In the genomic region with DNA sequence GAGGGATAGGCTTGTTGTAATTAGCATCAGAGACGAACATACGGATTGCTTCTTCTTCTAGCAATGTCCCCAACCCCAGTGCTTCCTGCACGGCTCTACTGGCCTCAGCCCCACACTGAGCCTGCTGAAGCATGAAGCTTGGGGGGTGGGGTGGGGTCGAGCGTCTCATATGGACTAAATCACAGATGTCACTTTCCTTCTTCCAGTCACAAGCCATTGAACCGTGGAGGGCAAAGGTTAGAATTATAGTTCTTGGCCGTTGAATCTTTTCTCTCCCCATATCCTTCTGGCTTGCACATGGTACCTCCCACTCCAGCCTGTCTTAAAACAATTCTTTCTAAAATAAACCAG, we compare ENCODE assay signal across 15 mouse cellular contexts.
A peak's percentile ranks its signal among the peaks of the same experiment; 100 is the strongest.
DNase-seq lines count a peak whose midpoint lies in the region; ATAC-seq and TF ChIP-seq lines count a peak whose summit lies in the region.
"Had no signal": no experiment of that assay in that cellular context is flagged by ENCODE, and none has a peak within 500 bp of the region (broad histone marks: within the 10 kb centered on the region; RNA-seq: fewer than 3 reads in every experiment).

No protein-coding gene starts in this region.

- WGBS in midbrain, postnatal 0 days: 33% methylated on average over 7 of the region's 7 CpGs
- 31% methylated on average over 7 of the region's 7 CpGs for WGBS in midbrain, embryonic 16.5 days
- 21% methylated on average over 7 of the region's 7 CpGs for WGBS in kidney, embryonic 15.5 days
- WGBS in forebrain, postnatal 0 days: 63% methylated on average over 7 of the region's 7 CpGs

- intact Hi-C loops in heart, postnatal 25 days (cut with DNase I): no loop called here

- H3K27me3 ChIP-seq in midbrain, postnatal 0 days (ENCODE audit: insufficient read depth, low read length): no peaks in the 10 kb centered on the region
- H3K27me3 ChIP-seq in midbrain, embryonic 16.5 days (ENCODE audit: control insufficient read depth, insufficient read depth, low read depth, low read length): no peaks in the 10 kb centered on the region
- H3K27me3 ChIP-seq in kidney, embryonic 15.5 days: no peaks in the 10 kb centered on the region
- H3K27me3 ChIP-seq in forebrain, postnatal 0 days (ENCODE audit: insufficient read depth, low read length): no peaks in the 10 kb centered on the region
- H3K27me3 ChIP-seq: heart, embryonic 12.5 days; hindbrain, embryonic 15.5 days had no signal

- H3K27ac ChIP-seq in midbrain, postnatal 0 days (ENCODE audit: low read depth, low read length): no peak overlapping the region
- H3K27ac ChIP-seq in midbrain, embryonic 16.5 days (ENCODE audit: low read length): no peak overlapping the region
- H3K27ac ChIP-seq in kidney, embryonic 15.5 days: peak overlapping the region; percentile 83
- no peak overlapping the region for H3K27ac ChIP-seq in forebrain, postnatal 0 days (ENCODE audit: low read depth, low read length)
- H3K27ac ChIP-seq: gastrocnemius, adult 2 months; hindbrain, embryonic 15.5 days had no signal

- H3K4me1 ChIP-seq in midbrain, postnatal 0 days (ENCODE audit: insufficient read depth, low read length): no peaks in the 10 kb centered on the region
- no peaks in the 10 kb centered on the region for H3K4me1 ChIP-seq in midbrain, embryonic 16.5 days (ENCODE audit: control insufficient read depth, insufficient read depth, low read length)
- H3K4me1 ChIP-seq in kidney, embryonic 15.5 days: peaks cover 29% of the 10 kb centered on the region
- H3K4me1 ChIP-seq in forebrain, postnatal 0 days (ENCODE audit: insufficient read depth): no peaks in the 10 kb centered on the region
- H3K4me1 ChIP-seq: hindbrain, embryonic 15.5 days had no signal

- no peaks in the 10 kb centered on the region for H3K36me3 ChIP-seq in midbrain, postnatal 0 days (ENCODE audit: insufficient read depth, low read length)
- no peaks in the 10 kb centered on the region for H3K36me3 ChIP-seq in midbrain, embryonic 16.5 days (ENCODE audit: control insufficient read depth, insufficient read depth, low read length)
- no peaks in the 10 kb centered on the region for H3K36me3 ChIP-seq in kidney, embryonic 15.5 days
- H3K36me3 ChIP-seq in forebrain, postnatal 0 days (ENCODE audit: insufficient read depth): no peaks in the 10 kb centered on the region
- H3K36me3 ChIP-seq: G1E; heart, embryonic 12.5 days; hindbrain, embryonic 15.5 days had no signal

- no peak overlapping the region for H3K4me2 ChIP-seq in midbrain, postnatal 0 days (ENCODE audit: low read depth, low read length, poor library complexity, severe bottlenecking)
- no peak overlapping the region for H3K4me2 ChIP-seq in midbrain, embryonic 16.5 days (ENCODE audit: low read length)
- H3K4me2 ChIP-seq in kidney, embryonic 15.5 days: 0 out of 2 replicates have a peak overlapping the region, but pooled peaks have one; percentile 10
- no peak overlapping the region for H3K4me2 ChIP-seq in forebrain, postnatal 0 days (ENCODE audit: low read depth)
- H3K4me2 ChIP-seq: heart, embryonic 12.5 days; hindbrain, embryonic 15.5 days had no signal

- no peak overlapping the region for H3K9ac ChIP-seq in midbrain, postnatal 0 days (replicated peaks; ENCODE audit: low read length, poor library complexity, severe bottlenecking)
- H3K9ac ChIP-seq in midbrain, embryonic 16.5 days (ENCODE audit: low read depth, low read length): no peak overlapping the region
- H3K9ac ChIP-seq in kidney, embryonic 15.5 days: no peak overlapping the region
- H3K9ac ChIP-seq in forebrain, postnatal 0 days: no peak overlapping the region
- H3K9ac ChIP-seq: heart, embryonic 12.5 days; hindbrain, embryonic 15.5 days; liver, postnatal 0 days had no signal

- ATAC-seq in midbrain, postnatal 0 days (ENCODE audit: low FRiP score): no peak
- no peak for ATAC-seq in midbrain, embryonic 16.5 days
- peak; percentile 95 for ATAC-seq in kidney, embryonic 15.5 days (replicated peaks; ENCODE audit: low FRiP score)
- no peak for ATAC-seq in forebrain, postnatal 0 days
- ATAC-seq: liver, postnatal 0 days had no signal

- H3K9me3 ChIP-seq in midbrain, postnatal 0 days (ENCODE audit: low read length): no peaks in the 10 kb centered on the region
- H3K9me3 ChIP-seq in midbrain, embryonic 16.5 days (replicated peaks; ENCODE audit: control insufficient read depth, low read length, poor library complexity, severe bottlenecking): no peaks in the 10 kb centered on the region
- no peaks in the 10 kb centered on the region for H3K9me3 ChIP-seq in kidney, embryonic 15.5 days (replicated peaks)
- no peaks in the 10 kb centered on the region for H3K9me3 ChIP-seq in forebrain, postnatal 0 days (ENCODE audit: low read length)
- H3K9me3 ChIP-seq: G1E; heart, embryonic 12.5 days; hindbrain, embryonic 15.5 days had no signal

- TF ChIP-seq CTCF in midbrain, postnatal 0 days (IDR thresholded peaks at IDR 0.05): no peak
- no peak for TF ChIP-seq CTCF in forebrain, postnatal 0 days (IDR thresholded peaks at IDR 0.05; ENCODE audit: low read depth)

- no peak overlapping the region for H3K4me3 ChIP-seq in midbrain, postnatal 0 days (ENCODE audit: low read depth, low read length)
- no peak overlapping the region for H3K4me3 ChIP-seq in midbrain, embryonic 16.5 days (ENCODE audit: low read depth, low read length)
- no peak overlapping the region for H3K4me3 ChIP-seq in kidney, embryonic 15.5 days (replicated peaks)
- H3K4me3 ChIP-seq in forebrain, postnatal 0 days (ENCODE audit: low read depth, low read length): no peak overlapping the region
- H3K4me3 ChIP-seq: gastrocnemius, adult 2 months; heart, embryonic 12.5 days; hindbrain, embryonic 15.5 days had no signal

- peak; percentile 41 for DNase-seq in heart, adult 11 months
- DNase-seq in heart, postnatal 25 days (ENCODE audit: low spot score): no peak
- DNase-seq in midbrain, postnatal 0 days (ENCODE audit: low spot score): peak; percentile 5
- no peak for DNase-seq in forebrain, postnatal 0 days
- no peak for DNase-seq in layer of hippocampus, adult 11-12 months (ENCODE audit: low spot score)
- DNase-seq in ovary, postnatal 36 days (ENCODE audit: low spot score): no peak
- DNase-seq: cerebellum, postnatal 25 days; gastrocnemius, adult 2 months; liver, postnatal 0 days; thymus, adult 18-20 months had no signal

Comparison
In these comparisons a context has a peak if more than half of its experiments do, and no peak if none do; other contexts are left out.
1. DNase-seq: peak in heart, adult 11 months (single experiment) and midbrain, postnatal 0 days (single experiment); none in heart, postnatal 25 days (single experiment), forebrain, postnatal 0 days (single experiment), layer of hippocampus, adult 11-12 months (single experiment) and ovary, postnatal 36 days (single experiment).